Mouse (Mus musculus) inflammation-experienced regulatory T-cells, adult 6 months (primary cell): Measurements from ENCODE around the gene Bcl11a. TPM values are rescaled to one million over a fixed set of nuclear protein-coding genes. Genes with fewer than 3 reads are reported as not detected.

Experiments
- ATAC-seq: one replicate; pipeline ENCODE4 v1.8.0; 2017
- polyA plus RNA-seq, 3 experiments: library from polyadenylated mRNA; unstranded; fragments of 100-300 nt; shearing (Covaris generic); gene quantifications; one replicate each; pipeline ENCODE4 v1.2.1; 2017

Gene Bcl11a
- under 1 TPM; 0.35 to 0.51 (median 0.44) TPM for polyA plus RNA-seq

- ATAC-seq, result no peak
Observed at GRCm38 (mm10) chr11:24077795-24078705, at the start of gene Bcl11a. Gene Bcl11a (plus strand): TSS chr11:24078056.

DNA sequence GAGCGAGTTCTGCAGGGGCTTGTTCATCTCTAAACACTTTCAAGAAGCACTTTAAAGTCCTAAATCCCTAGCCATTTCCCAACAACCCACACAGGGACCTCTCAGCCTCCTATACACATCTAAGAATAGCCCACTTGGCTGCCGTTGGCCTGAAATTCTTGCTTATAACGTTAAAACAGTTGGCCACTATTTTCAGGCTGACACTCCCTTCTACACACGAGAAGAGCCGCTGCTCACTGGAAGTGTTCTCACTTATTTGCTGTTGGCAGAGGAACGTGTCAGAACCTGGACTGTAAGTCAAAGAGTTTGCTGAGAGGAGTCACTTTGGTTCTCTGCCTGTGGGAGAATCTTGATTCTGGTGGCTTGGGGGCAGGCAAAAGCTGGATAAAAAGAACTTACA, 33.8 kb upstream of the Bcl11a start:
- ATAC-seq, result no peak

GRCm38 (mm10) chr11:24049226-24050031, 28.4 kb upstream of the Bcl11a start:
- no peak for ATAC-seq

DNA sequence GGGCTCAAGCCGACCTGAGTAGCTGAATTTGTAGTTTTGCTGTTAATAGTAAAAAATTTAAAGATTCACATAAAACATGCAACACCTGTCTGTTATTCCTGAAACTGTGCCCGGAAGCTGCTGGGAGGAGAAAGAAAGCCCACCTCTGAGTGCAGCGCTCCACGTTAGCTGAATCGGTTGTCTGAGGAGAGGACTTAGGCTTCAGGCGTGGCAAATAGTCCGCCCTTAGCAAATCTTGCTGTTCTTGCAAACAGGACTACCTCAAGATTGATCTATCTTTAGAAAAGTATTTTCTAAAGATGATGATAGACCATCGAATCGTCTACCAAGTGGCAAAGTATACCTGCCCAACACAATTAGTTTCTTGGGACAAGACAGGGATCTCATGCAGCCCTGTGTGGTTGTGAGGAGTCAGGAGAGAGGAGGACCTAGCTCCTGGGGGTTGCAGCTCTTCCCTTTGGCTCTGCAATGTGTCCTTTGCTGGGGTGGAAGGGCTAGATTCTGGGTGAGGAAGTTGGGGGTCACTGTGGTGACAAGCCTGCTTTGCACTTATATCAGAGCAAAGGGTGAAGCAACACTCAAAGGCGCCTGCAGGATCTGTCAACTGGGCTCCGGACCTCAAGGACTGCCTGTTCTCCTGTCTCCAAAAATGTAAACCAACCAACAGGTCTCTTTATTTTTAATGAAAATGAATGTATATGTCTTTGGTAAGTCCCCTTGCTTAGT, 27.7 kb upstream of the Bcl11a start:
- ATAC-seq, result no peak

DNA sequence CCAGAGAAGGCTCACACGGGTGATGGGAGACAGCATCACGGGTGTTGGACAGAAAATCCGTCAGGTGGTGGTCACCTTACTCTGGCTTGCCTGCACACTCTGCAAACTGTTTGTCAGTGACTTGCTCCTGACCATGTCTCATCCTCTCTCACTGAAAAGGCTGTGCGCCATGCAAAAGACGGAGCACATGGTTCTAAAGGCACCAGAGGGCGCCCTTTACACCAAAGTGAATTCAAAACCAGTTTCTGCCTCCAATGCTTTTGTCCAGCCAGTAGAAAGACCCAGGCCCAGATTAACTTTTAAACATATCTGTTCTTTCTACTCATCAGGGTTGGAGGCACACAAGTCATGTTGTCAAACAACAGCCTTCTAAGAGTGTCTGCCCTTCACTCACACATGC, 25.0 kb upstream of the Bcl11a start:
- no peak for ATAC-seq

DNA sequence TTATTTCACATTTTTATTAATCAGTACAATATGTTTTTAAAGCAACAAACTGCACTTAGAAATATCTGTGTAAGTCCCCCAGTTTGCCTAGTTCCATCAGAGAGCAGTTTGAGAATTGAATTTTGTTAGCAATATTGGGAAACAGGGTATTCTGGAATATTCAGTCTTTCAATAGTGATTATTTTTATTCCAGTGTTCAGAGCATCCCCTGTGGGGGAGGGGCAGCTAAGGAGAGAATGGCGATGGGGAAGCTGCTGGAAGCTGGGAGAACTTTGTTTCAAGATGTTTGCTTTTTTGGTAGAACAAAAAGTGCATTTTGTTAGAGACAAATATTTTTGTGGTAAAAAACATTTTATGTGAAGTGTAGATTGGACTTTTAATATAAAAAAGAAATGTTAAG, 18.7 kb upstream of the Bcl11a start:
- no peak for ATAC-seq

GRCm38 (mm10) chr11:24060428-24060827, 17.4 kb upstream of the Bcl11a start:
- no peak for ATAC-seq

DNA sequence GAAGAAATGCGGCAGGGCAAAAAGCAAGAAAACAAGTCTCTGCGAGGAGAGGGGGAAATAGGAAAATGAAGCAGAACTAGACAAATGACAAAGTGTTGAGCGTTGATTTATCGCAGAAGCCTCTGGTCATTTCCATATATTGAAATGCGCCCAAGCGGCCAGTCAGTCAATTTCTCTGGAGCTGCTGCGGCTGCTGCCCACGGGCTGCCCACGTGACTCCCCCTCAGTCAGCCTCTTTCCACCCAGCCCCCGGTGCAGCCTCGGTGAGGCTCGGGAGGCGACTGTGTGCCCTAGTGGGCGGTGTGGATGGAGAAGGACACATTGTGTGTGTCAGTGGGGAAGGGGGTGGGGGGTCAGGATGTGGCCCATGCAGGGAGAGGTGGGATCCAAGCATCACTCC, 16.0 kb upstream of the Bcl11a start:
- no peak for ATAC-seq

- no peak for ATAC-seq
Observed at GRCm38 (mm10) chr11:24062495-24063096, 15.3 kb upstream of the Bcl11a start.

DNA sequence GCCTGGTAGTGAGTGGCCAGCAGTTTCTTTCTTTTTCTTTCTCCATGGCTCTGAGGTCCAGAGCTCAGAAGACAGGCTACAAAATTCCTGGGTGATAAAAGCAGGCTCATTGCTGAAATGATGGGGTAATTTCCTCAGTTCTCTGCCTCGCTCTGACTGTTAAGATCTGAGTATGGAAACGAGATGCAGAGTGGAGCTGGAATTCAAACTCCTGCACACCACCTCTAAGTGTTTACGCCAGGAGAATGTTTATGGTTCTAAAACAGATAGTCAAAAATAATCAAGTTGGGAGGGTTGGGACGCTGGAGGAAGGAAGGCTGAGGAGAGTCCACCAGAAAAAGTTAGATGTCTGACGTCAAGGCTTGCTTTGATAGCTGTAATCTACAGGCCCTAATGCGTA, 13.6 kb upstream of the Bcl11a start:
- ATAC-seq, result no peak

- no peak for ATAC-seq
Observed at GRCm38 (mm10) chr11:24065313-24065712, 12.5 kb upstream of the Bcl11a start.

- ATAC-seq, result no peak
Observed at GRCm38 (mm10) chr11:24074021-24074591, 3.8 kb upstream of the Bcl11a start.

- no peak for ATAC-seq
Observed at GRCm38 (mm10) chr11:24074634-24075104, 3.2 kb upstream of the Bcl11a start, which contains the start of gene A830031A19Rik. Gene A830031A19Rik (minus strand): TSS chr11:24075054.

GRCm38 (mm10) chr11:24075486-24076126, 2.2 kb upstream of the Bcl11a start:
- ATAC-seq, result no peak

GRCm38 (mm10) chr11:24076127-24076650, 1.7 kb upstream of the Bcl11a start:
- ATAC-seq, result peak; percentile 61

DNA sequence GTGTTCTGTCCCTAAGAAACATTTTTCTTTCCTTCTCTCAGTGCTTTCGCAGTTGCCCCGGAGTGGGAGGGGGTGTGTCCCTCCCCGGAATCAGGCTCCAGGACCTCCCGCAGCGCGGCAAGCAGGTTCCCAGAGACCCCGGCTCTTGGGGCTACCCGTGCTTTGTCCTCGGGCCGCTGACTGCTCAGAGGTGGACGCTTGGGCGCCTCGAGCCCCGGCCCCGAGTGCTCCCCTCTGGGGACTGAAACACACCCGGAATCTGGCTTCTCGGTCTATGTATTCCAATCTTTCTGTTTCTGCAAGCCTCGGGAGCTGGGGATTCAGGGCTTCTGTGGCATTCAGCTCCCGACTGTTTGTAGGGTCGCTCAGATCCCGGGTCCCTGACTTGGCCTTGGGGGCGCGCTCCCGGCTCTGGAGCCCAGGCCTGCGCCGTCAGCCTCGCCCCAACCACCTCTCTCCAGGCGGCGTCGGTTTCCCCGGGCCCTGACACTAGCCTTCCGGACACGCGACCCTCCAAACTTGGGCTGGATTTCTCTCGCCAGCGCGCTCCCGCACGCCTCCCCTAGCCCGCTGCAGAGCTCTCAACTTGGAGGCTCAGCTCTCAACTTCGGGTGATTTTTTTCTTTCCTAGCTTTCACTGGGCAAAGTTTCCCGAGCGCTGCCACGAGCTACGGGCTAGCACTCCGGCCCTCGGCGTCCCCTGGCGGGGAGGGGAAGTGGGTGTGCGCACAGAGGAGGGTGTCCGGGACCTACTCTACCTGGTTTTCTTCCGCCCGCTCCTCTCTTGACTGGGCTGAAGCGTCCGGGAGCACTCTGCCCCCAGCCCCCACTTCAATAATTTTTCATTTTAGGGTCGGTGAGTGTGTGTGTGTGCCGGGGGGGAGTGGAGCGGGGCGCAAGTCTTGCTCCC, 780 bp upstream of the Bcl11a start:
- ATAC-seq, result no peak

- no peak for ATAC-seq
Observed at GRCm38 (mm10) chr11:24078706-24079316, 955 bp downstream of the Bcl11a start.

GRCm38 (mm10) chr11:24079392-24080391, 1.8 kb downstream of the Bcl11a start:
- ATAC-seq, result no peak
